Mouse (Mus musculus): ENCODE results near the gene Slc35g1. TPM values are rescaled to one million over a fixed set of nuclear protein-coding genes. Genes with fewer than 3 reads are reported as not detected.

The Slc35g1 gene
- polyA plus RNA-seq, 1 experiment, result 0.02 TPM

DNA sequence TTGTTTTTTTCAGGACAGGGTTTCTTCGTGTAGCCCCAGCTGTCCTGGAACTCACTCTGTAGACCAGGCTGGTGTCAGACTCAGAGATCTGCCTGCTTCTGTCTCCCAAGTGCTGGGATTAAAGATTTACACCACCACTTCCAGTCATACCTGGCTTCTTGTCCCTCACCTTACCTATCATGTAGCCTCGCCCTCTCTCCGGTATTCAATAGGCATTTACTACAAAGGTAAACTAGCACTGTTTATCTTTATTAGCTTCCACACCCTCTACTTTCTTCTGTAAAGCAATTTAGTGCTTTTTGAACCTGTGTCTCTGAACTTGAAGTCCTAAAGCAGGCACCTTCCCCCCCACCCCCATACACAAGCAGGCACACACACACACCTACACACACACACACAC, 44.1 kb upstream of the Slc35g1 start:
- Histone ChIP-seq H3K79me2 (ENCODE audit: control insufficient read depth, insufficient read depth) (no peaks in the 10 kb centered on the region), H3K4me2 (ENCODE audit: low read depth) (no peak overlapping the region), H3K4me3 (no peak overlapping the region), H3ac (ENCODE audit: control insufficient read depth, insufficient read length) (no peak overlapping the region), H3K27me3 (ENCODE audit: control insufficient read depth, insufficient read depth, insufficient read length) (no peaks in the 10 kb centered on the region), H3K36me3 (ENCODE audit: control insufficient read depth, insufficient read depth) (no peaks in the 10 kb centered on the region)
- TF ChIP-seq MYOD1 (IDR thresholded peaks at IDR 0.05; ENCODE audit: control insufficient read depth in 1 of 3, insufficient read length in 2 of 3, low read depth in 2 of 3), result no peak
- no peak for TF ChIP-seq MYOG (IDR thresholded peaks at IDR 0.05; ENCODE audit: control insufficient read depth in 1 of 3, insufficient read depth in 1 of 3, insufficient read length in 2 of 3, low read depth in 2 of 3)
- no peak for TF ChIP-seq MAX (IDR thresholded peaks at IDR 0.05; ENCODE audit: low read depth)

- Histone ChIP-seq H3K79me2 (ENCODE audit: control insufficient read depth, insufficient read depth) (no peaks in the 10 kb centered on the region), H3K4me2 (ENCODE audit: low read depth) (no peak overlapping the region), H3K27me3 (ENCODE audit: control insufficient read depth, insufficient read depth, insufficient read length) (no peaks in the 10 kb centered on the region), H3K4me3 (no peak overlapping the region), H3ac (ENCODE audit: control insufficient read depth, insufficient read length) (no peak overlapping the region), H3K36me3 (ENCODE audit: control insufficient read depth, insufficient read depth) (no peaks in the 10 kb centered on the region)
- TF ChIP-seq TCF12 (IDR thresholded peaks at IDR 0.05; ENCODE audit: insufficient read depth, poor library complexity, severe bottlenecking), result no peak
These were observed 43.2 kb upstream of the Slc35g1 start for GRCm38 (mm10) chr19:38352495-38353130.

DNA sequence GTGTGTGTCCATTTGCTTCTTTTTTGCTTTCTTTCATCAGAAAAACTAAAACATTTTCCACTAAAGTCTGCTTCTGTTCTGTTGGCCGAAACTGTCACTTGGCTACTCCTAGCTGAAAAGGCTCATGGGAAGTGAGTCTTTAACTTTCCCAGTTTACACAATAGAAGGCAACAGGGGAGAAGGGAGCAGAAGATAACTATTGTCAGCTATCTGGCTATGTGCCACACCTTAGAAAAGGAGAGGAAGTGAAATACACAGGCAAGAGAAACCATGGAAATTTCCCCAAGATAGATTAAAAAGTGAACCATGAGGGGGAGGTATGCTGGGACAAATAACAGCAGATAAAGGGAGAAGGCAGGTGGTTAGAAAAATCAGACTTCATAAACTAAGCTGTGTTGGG, 41.5 kb upstream of the Slc35g1 start:
- H3K4me3 ChIP-seq, result no peak overlapping the region
- no peaks in the 10 kb centered on the region for H3K79me2 ChIP-seq (ENCODE audit: control insufficient read depth, insufficient read depth)
- no peaks in the 10 kb centered on the region for H3K36me3 ChIP-seq (ENCODE audit: control insufficient read depth, insufficient read depth)
- no peak overlapping the region for H3K4me2 ChIP-seq (ENCODE audit: low read depth)
- TF ChIP-seq TCF12 (IDR thresholded peaks at IDR 0.05; ENCODE audit: insufficient read depth, poor library complexity, severe bottlenecking) (no peak), MYOD1 (IDR thresholded peaks at IDR 0.05; ENCODE audit: control insufficient read depth in 1 of 3, insufficient read length in 2 of 3, low read depth in 2 of 3) (no peak), CEBPB (IDR thresholded peaks at IDR 0.05; ENCODE audit: insufficient read depth, poor library complexity, severe bottlenecking) (no peak), REST (IDR thresholded peaks at IDR 0.05; ENCODE audit: insufficient read depth, insufficient read length) (no peak), POLR2A (IDR thresholded peaks at IDR 0.05; ENCODE audit: insufficient read length, low read depth) (no peak), MYOG (IDR thresholded peaks at IDR 0.05; ENCODE audit: control insufficient read depth in 1 of 3, insufficient read depth in 1 of 3, insufficient read length in 2 of 3, low read depth in 2 of 3) (no peak), USF1 (IDR thresholded peaks at IDR 0.05; ENCODE audit: low read depth) (no peak)
- no peak overlapping the region for H3ac ChIP-seq (ENCODE audit: control insufficient read depth, insufficient read length)
- no peaks in the 10 kb centered on the region for H3K27me3 ChIP-seq (ENCODE audit: control insufficient read depth, insufficient read depth, insufficient read length)

GRCm38 (mm10) chr19:38354819-38355360, 40.9 kb upstream of the Slc35g1 start:
- Histone ChIP-seq H3K79me2 (ENCODE audit: control insufficient read depth, insufficient read depth) (no peaks in the 10 kb centered on the region), H3K27me3 (ENCODE audit: control insufficient read depth, insufficient read depth, insufficient read length) (no peaks in the 10 kb centered on the region), H3K4me3 (no peak overlapping the region), H3ac (ENCODE audit: control insufficient read depth, insufficient read length) (no peak overlapping the region), H3K36me3 (ENCODE audit: control insufficient read depth, insufficient read depth) (no peaks in the 10 kb centered on the region), H3K4me2 (ENCODE audit: low read depth) (no peak overlapping the region)
- no peak for TF ChIP-seq MAX (IDR thresholded peaks at IDR 0.05; ENCODE audit: low read depth)
- TF ChIP-seq POLR2A (IDR thresholded peaks at IDR 0.05; ENCODE audit: insufficient read length, low read depth), result no peak
- TF ChIP-seq MYOD1 (IDR thresholded peaks at IDR 0.05; ENCODE audit: control insufficient read depth in 1 of 3, insufficient read length in 2 of 3, low read depth in 2 of 3), result no peak
- no peak for TF ChIP-seq CEBPB (IDR thresholded peaks at IDR 0.05; ENCODE audit: insufficient read depth, poor library complexity, severe bottlenecking)
- TF ChIP-seq TCF3 (IDR thresholded peaks at IDR 0.05; ENCODE audit: insufficient read length, low read depth), result no peak
- TF ChIP-seq TCF12 (IDR thresholded peaks at IDR 0.05; ENCODE audit: insufficient read depth, poor library complexity, severe bottlenecking), result no peak

DNA sequence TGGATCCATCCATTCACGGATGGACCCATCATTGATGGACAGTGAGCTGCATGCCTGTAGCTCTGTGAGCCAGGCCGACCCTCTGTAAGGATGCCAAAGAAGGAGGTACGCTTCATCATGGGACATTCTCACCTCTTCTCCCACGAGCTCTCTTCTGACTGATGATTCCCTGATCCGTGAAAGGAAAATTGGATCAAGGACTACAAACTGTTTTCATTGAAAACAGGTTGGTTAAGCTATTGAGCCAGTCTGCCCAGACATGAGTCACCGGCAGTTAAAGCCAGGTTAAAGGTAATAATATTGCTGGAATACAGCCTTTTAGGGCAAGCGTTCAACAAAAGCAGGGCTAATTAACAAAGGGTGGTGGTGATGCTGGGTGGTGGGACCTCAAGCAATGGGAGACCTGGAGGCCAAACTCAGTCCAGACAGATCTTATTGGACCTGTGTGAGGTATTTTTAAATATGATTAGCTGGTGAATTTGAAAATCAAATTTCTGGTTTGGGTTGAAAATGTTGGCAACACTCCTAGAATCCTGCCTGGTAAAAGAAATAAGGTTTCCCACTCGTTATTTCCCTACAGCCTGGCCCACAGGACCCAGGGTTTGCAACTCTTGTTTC, 39.5 kb upstream of the Slc35g1 start:
- no peak for TF ChIP-seq REST (IDR thresholded peaks at IDR 0.05; ENCODE audit: insufficient read depth, insufficient read length)
- no peak for TF ChIP-seq SRF (IDR thresholded peaks at IDR 0.05; ENCODE audit: control insufficient read depth, insufficient read length, low read depth)
- no peak for TF ChIP-seq TCF12 (IDR thresholded peaks at IDR 0.05; ENCODE audit: insufficient read depth, poor library complexity, severe bottlenecking)
- TF ChIP-seq E2F4 (IDR thresholded peaks at IDR 0.05; ENCODE audit: insufficient read depth), result no peak
- no peak for TF ChIP-seq POLR2AphosphoS2 (IDR thresholded peaks at IDR 0.05; ENCODE audit: insufficient read length, low read depth)
- no peak for TF ChIP-seq MAX (IDR thresholded peaks at IDR 0.05; ENCODE audit: low read depth)
- TF ChIP-seq MYOG (IDR thresholded peaks at IDR 0.05; ENCODE audit: control insufficient read depth in 1 of 3, insufficient read depth in 1 of 3, insufficient read length in 2 of 3, low read depth in 2 of 3), result no peak
- TF ChIP-seq POLR2A (IDR thresholded peaks at IDR 0.05; ENCODE audit: insufficient read length, low read depth), result no peak
- TF ChIP-seq TCF3 (IDR thresholded peaks at IDR 0.05; ENCODE audit: insufficient read length, low read depth), result no peak
- TF ChIP-seq MYOD1 (IDR thresholded peaks at IDR 0.05; ENCODE audit: control insufficient read depth in 1 of 3, insufficient read length in 2 of 3, low read depth in 2 of 3), result no peak
- no peak overlapping the region for H3K4me3 ChIP-seq

More for the DNA sequence above, 39.5 kb upstream of the Slc35g1 start:
- Histone ChIP-seq H3K27me3 (ENCODE audit: control insufficient read depth, insufficient read depth, insufficient read length) (no peaks in the 10 kb centered on the region), H3K4me2 (ENCODE audit: low read depth) (no peak overlapping the region), H3K79me2 (ENCODE audit: control insufficient read depth, insufficient read depth) (no peaks in the 10 kb centered on the region), H3K36me3 (ENCODE audit: control insufficient read depth, insufficient read depth) (no peaks in the 10 kb centered on the region), H3ac (ENCODE audit: control insufficient read depth, insufficient read length) (no peak overlapping the region)
